Mouse (Mus musculus): Measurements from ENCODE around the gene Hpse.

DNA sequence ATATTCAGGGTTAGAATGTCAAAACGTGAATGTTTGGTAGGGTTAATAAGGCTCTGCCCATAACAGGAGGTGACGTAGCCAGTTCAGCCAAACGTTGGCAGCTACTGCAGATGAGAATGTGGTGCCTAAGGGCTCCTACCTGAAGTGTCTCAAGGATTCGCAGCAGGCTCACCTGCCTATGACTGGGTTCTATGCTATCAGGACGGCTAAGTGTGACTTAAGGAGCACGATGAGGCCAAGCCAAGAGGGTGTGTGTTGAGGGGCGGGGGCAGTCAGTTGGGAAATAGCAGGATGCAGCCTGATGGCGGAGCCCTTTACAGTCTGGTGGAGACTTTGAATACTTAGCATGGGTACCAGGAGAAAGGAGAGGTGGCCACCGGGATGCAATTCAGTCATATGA is 67.2 kb downstream of the Hpse start:
- TF ChIP-seq CTCF (IDR thresholded peaks at IDR 0.05; ENCODE audit: low read depth) = no peak
- no peak for TF ChIP-seq EP300 (IDR thresholded peaks at IDR 0.05; ENCODE audit: low read depth)
